Mouse (Mus musculus) intestine, embryonic 14.5 days (tissue): Measurements from ENCODE around the gene Pick1. TPM values are rescaled to one million over a fixed set of nuclear protein-coding genes. Genes with fewer than 3 reads are reported as not detected.

Experiments used
- polyA plus RNA-seq: library from polyadenylated mRNA; unstranded; fragments of >200 nt; fragmentation: Nextera tagmentation; extraction: Ambion mirVana; gene quantifications from 2 replicates; pipeline ENCODE4 v1.2.1, GENCODE M21; 2014

The Pick1 gene
- polyA plus RNA-seq, 1 experiment from 2014 or later, result 28.3 TPM

Other genes with a start within 250 kb of the Pick1 start
- gene H1f0, start 200.7 kb upstream of the Pick1 start, polyA plus RNA-seq, result 160 and 192 TPM in 2 replicates
- gene Galr3, start 187.3 kb upstream of the Pick1 start, polyA plus RNA-seq, result 1.0 and 1.1 TPM in 2 replicates
- 49.4 and 50.0 TPM in 2 replicates for gene Ankrd54, start 166.3 kb upstream of the Pick1 start, polyA plus RNA-seq
- gene Eif3l, start 154.0 kb upstream of the Pick1 start, polyA plus RNA-seq, result 244 and 264 TPM in 2 replicates
- gene Micall1, start 120.3 kb upstream of the Pick1 start, polyA plus RNA-seq, result 9.3 and 9.9 TPM in 2 replicates
- 398 and 414 TPM in 2 replicates for gene Polr2f, start 88.2 kb upstream of the Pick1 start, polyA plus RNA-seq
- 7.4 and 8.2 TPM in 2 replicates for gene 1700088E04Rik, start 87.9 kb upstream of the Pick1 start, polyA plus RNA-seq
- gene Sox10, start 63.9 kb upstream of the Pick1 start, polyA plus RNA-seq, result 17.2 TPM in 2 replicates
- gene Gm49486, start 218 bp downstream of the Pick1 start, polyA plus RNA-seq, result 0.30 and 0.58 TPM in 2 replicates
- 0.13 and 0.19 TPM in 2 replicates for gene Slc16a8, start 25.6 kb downstream of the Pick1 start, polyA plus RNA-seq
- 4.8 and 9.4 TPM in 2 replicates for gene Baiap2l2, start 56.4 kb downstream of the Pick1 start, polyA plus RNA-seq
- 17.0 and 20.7 TPM in 2 replicates for gene Pla2g6, start 99.2 kb downstream of the Pick1 start, polyA plus RNA-seq
- gene Maff, start 117.4 kb downstream of the Pick1 start, polyA plus RNA-seq, result 6.4 and 8.9 TPM in 2 replicates
- 53.0 and 56.6 TPM in 2 replicates for gene Tmem184b, start 174.4 kb downstream of the Pick1 start, polyA plus RNA-seq
- gene Csnk1e, start 226.4 kb downstream of the Pick1 start, polyA plus RNA-seq, result 64.4 and 78.1 TPM in 2 replicates